Mouse (Mus musculus) brain, embryonic 14.5 days (tissue): ENCODE results near the gene Coro6.

ENCODE experiments used
- CTCF ChIP-seq: fragments of 200-500 bp; IDR thresholded peaks from 2 replicates; pipeline ENCODE4 v1.5.1; 2012; ENCODE audit warnings: inconsistent platforms, mild to moderate bottlenecking, moderate library complexity, borderline replicate concordance; ENCODE audit not compliant: insufficient read depth, insufficient read length; ENCODE audit errors: extremely low read depth
- POLR2A ChIP-seq: fragments of 200-500 bp; IDR thresholded peaks from 2 replicates; pipeline ENCODE4 v1.6.1; 2012; ENCODE audit warnings: mild to moderate bottlenecking, inconsistent platforms, borderline replicate concordance; ENCODE audit not compliant: poor library complexity, insufficient read depth, insufficient read length, severe bottlenecking; ENCODE audit errors: extremely low read depth

DNA sequence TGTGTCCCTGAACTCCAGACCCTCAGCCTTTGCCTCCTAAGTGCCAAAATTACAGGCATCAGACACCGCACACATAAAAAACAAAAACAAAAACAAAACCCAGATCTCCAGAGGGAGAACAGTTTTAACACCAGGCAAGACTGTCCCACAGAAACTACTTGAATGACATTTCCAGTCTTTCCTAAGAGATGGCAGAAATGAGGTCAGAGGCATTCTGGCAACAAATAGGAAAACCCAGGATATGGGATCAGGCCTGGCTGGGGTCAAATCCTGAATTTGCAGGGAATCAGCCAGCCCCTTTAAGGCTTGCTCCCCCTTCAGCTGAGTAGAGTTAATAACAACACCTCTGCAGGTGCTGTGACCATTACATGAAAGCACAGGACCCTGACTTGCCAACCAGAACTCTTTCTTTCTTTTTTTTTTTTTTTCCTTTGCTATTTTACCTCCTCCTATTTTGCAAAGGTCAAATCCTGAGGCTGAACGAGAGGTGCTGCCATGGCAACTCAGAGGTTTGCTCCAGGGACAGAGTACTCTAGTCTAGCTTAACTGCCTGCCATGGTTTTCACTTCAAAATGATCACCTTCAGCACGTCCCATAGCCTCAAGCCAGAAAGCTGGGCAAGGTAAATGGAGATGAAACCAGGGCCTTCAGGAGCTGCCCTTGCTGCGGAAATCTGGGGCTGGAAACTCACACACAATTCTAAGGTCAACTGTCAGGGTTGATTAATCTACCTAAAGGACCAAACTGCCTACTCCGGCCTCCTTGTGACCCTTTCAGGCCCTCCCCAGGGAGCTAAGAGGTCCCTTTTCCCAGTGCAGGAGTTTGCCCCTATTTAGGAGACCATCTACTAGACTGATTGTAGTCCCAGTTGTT, 54.6 kb downstream of the Coro6 start:
- TF ChIP-seq CTCF, result no peak
- no peak for TF ChIP-seq POLR2A
